Mouse (Mus musculus) midbrain, embryonic 13.5 days (tissue): ENCODE measurements around the gene Pik3r5. TPM values are rescaled to one million over a fixed set of nuclear protein-coding genes. Genes with fewer than 3 reads are reported as not detected.

Experiments
- ATAC-seq: fragments of 200-750 bp; cut with Nextera tagmentation; 2 replicates; pipeline ENCODE4 v1.8.0; 2017; ENCODE audit warnings: mild to moderate bottlenecking, moderate TSS enrichment, moderate library complexity
- H3K27ac ChIP-seq: fragments of 300-500 bp; sonication (generic); 2 replicates; pipeline ENCODE4 v1.5.1; 2015; ENCODE audit warnings: inconsistent platforms, mild to moderate bottlenecking, moderate library complexity
- H3K27me3 ChIP-seq: fragments of 300-500 bp; sonication (generic); 2 replicates; pipeline ENCODE4 v1.6.1; 2015; ENCODE audit warnings: mild to moderate bottlenecking, inconsistent platforms
- H3K36me3 ChIP-seq: fragments of 300-500 bp; sonication (generic); 2 replicates; pipeline ENCODE4 v1.6.1; 2015; ENCODE audit warnings: mild to moderate bottlenecking, inconsistent platforms
- H3K4me1 ChIP-seq: fragments of 300-500 bp; sonication (generic); replicated peaks from 2 replicates; pipeline ENCODE4 v1.6.1; 2015; ENCODE audit warnings: inconsistent platforms
- H3K4me2 ChIP-seq: fragments of 300-500 bp; sonication (generic); replicated peaks from 2 replicates; pipeline ENCODE4 v1.6.1; 2015; ENCODE audit warnings: moderate library complexity, mild to moderate bottlenecking, inconsistent platforms
- H3K4me3 ChIP-seq: fragments of 300-500 bp; sonication (generic); replicated peaks from 2 replicates; pipeline ENCODE4 v1.5.1; 2015; ENCODE audit warnings: mild to moderate bottlenecking, inconsistent platforms
- H3K9ac ChIP-seq: fragments of 300-500 bp; sonication (generic); replicated peaks from 2 replicates; pipeline ENCODE4 v1.6.1; 2015; ENCODE audit warnings: mild to moderate bottlenecking, inconsistent platforms
- H3K9me3 ChIP-seq: fragments of 300-500 bp; sonication (generic); 2 replicates; pipeline ENCODE4 v1.6.1; 2016; ENCODE audit warnings: mild to moderate bottlenecking, inconsistent platforms
- WGBS: fragments of 180-500 bp; shearing (Covaris S2); methylation state at CpG from one replicate; pipeline ENCODE4 v1.1.7; 2015; 5-methylcytosine and 5-hydroxymethylcytosine counted together
- polyA plus RNA-seq: library from polyadenylated mRNA; unstranded; fragments of >200 nt; fragmentation: Nextera tagmentation; extraction: Ambion mirVana; gene quantifications from 2 replicates; pipeline ENCODE4 v1.2.1, GENCODE M21; 2015

Gene Pik3r5
- polyA plus RNA-seq, 1 experiment from 2014 or later, result 0.24 TPM

DNA sequence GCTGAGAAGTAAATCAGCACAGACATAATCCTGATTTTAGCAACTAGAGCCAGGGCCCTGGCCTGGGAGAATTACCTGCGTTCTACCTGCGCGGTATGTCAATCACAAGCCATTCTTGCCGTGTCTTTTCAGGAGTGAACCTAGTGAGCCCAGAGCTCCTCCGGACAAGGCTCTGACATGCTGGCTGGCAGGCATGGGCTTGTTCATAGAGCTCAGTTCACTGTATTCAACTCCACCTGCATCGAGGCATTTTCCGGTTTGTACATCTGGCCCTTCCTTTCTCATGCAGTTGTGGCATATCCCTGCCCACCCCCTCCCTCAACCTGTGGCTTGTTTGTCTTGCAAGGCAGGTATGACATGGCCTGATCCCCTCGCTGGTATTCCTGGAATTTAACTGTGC lies 26.3 kb upstream of the Pik3r5 start:
- ATAC-seq, result no peak
- Histone ChIP-seq H3K9me3 (no peaks in the 10 kb centered on the region), H3K9ac (no peak overlapping the region), H3K27ac (no peak overlapping the region), H3K27me3 (peaks cover 68% of the 10 kb centered on the region), H3K4me2 (no peak overlapping the region), H3K36me3 (no peaks in the 10 kb centered on the region), H3K4me1 (peaks cover 3% of the 10 kb centered on the region), H3K4me3 (no peak overlapping the region)
- WGBS, result 93% methylated on average over 8 of the region's 8 CpGs

DNA sequence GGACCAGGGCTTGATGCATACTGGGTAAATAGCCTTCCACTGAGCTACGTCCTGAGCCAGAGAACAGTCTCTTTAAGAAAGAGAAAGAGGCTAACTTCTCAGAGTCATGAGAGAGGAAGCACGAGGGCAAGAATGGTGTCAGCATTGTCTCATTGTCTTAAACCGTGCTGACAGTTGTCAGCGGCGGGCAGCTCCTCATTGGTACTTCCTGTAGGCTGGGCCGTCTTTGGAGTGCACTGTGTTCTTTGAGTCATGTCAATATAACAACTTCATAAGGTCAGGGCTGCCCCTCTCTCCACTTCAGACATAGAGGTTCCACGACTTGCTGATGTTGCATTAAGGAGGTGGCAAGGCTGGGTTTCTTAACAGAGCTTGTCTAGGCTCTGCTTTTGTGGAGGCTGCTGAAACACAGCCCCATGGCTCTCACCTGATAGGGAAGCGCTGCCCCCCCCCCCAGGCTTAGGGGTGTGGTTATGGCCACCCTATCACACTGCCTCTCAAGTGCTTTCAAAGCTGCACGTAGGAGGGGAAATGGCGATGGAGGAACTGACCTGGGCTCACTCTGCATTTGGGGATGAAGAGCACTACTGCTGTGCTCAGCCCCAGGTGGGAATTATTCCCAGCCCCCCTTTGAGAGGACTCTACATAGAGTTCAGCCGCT lies 24.5 kb upstream of the Pik3r5 start:
- WGBS, result 63% methylated on average over 11 of the region's 11 CpGs
- no peak overlapping the region for H3K9ac ChIP-seq

DNA sequence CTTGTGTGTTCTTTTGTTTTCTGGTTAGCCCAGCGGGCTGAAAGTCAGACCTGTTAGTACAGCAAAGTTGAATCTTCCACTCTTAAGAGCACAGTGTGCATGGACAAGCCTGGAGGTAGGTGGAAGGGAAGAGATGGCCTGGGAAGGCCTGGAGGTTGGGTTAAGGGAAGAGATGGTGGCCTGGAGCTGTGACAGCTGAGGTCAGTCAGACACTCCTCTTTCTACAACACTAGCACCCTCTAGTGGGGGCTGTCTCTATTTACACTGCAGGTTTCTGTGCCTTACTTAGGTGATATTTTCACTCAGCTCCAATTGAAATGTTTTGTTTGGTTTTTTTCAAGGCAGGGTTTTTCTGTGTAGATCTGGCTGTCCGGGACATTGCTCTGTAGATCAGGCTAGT lies 23.8 kb upstream of the Pik3r5 start:
- WGBS, result 46% methylated on average over 2 of the region's 2 CpGs

More for the DNA sequence above, 24.5 kb upstream of the Pik3r5 start:
- peaks cover 52% of the 10 kb centered on the region for H3K27me3 ChIP-seq
- no peaks in the 10 kb centered on the region for H3K4me1 ChIP-seq
- no peaks in the 10 kb centered on the region for H3K9me3 ChIP-seq
- H3K4me3 ChIP-seq, result no peak overlapping the region
- 0 out of 2 replicates have a peak, but pooled peaks have one; percentile 48 for ATAC-seq
- no peaks in the 10 kb centered on the region for H3K36me3 ChIP-seq
- no peak overlapping the region for H3K4me2 ChIP-seq
- no peak overlapping the region for H3K27ac ChIP-seq

DNA sequence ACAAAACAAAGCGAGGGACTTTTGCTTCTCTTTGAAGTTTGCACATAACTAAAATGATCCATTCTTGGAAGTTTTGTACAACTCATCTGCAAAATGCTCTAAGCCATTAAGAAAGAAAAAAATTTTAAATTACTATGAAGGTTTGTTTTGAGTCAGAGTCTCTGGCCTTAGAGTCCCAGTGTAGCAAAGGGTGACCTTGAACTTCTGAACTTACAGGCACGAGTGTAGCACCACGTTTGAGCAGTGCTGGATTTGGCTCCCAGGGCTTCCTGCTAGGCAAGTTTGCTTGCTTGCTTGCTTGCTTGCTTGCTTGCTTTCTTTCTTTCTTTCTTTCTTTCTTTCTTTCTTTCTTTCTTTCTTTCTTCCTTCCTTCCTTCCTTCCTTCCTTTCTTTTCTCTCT lies 14.9 kb upstream of the Pik3r5 start:
- H3K27me3 ChIP-seq, result peaks cover 4% of the 10 kb centered on the region
- no peak for ATAC-seq
- 71% methylated on average over 3 of the region's 3 CpGs for WGBS
- H3K9me3 ChIP-seq, result no peaks in the 10 kb centered on the region
- no peak overlapping the region for H3K4me3 ChIP-seq
- no peaks in the 10 kb centered on the region for H3K36me3 ChIP-seq
- no peaks in the 10 kb centered on the region for H3K4me1 ChIP-seq
- no peak overlapping the region for H3K27ac ChIP-seq
- H3K9ac ChIP-seq, result no peak overlapping the region
- H3K4me2 ChIP-seq, result no peak overlapping the region

More for the DNA sequence above, 23.8 kb upstream of the Pik3r5 start:
- H3K9ac ChIP-seq, result no peak overlapping the region
- no peak overlapping the region for H3K4me3 ChIP-seq
- peaks cover 45% of the 10 kb centered on the region for H3K27me3 ChIP-seq
- no peaks in the 10 kb centered on the region for H3K4me1 ChIP-seq
- no peak overlapping the region for H3K27ac ChIP-seq
- no peak overlapping the region for H3K4me2 ChIP-seq
- H3K36me3 ChIP-seq, result no peaks in the 10 kb centered on the region
- peak; percentile 77 for ATAC-seq
- no peaks in the 10 kb centered on the region for H3K9me3 ChIP-seq

- H3K9me3 ChIP-seq, result no peaks in the 10 kb centered on the region
- H3K27ac ChIP-seq, result no peak overlapping the region
These were observed 14.1 kb upstream of the Pik3r5 start for GRCm38 (mm10) chr11:68417831-68418230.

GRCm38 (mm10) chr11:68425492-68426315 lies 6.2 kb upstream of the Pik3r5 start:
- WGBS, result 19% methylated on average over 8 of the region's 8 CpGs
- Histone ChIP-seq H3K9ac (no peak overlapping the region), H3K4me1 (peaks cover 13% of the 10 kb centered on the region), H3K27ac (no peak overlapping the region), H3K9me3 (no peaks in the 10 kb centered on the region), H3K27me3 (peaks cover 5% of the 10 kb centered on the region), H3K4me2 (no peak overlapping the region), H3K4me3 (no peak overlapping the region), H3K36me3 (no peaks in the 10 kb centered on the region)
- ATAC-seq, result no peak

More at GRCm38 (mm10) chr11:68417831-68418230, 14.1 kb upstream of the Pik3r5 start:
- Histone ChIP-seq H3K9ac (no peak overlapping the region), H3K4me1 (no peaks in the 10 kb centered on the region), H3K36me3 (no peaks in the 10 kb centered on the region), H3K27me3 (peaks cover 4% of the 10 kb centered on the region), H3K4me2 (no peak overlapping the region), H3K4me3 (no peak overlapping the region)
- no peak for ATAC-seq
- 53% methylated on average over 9 of the region's 9 CpGs for WGBS

DNA sequence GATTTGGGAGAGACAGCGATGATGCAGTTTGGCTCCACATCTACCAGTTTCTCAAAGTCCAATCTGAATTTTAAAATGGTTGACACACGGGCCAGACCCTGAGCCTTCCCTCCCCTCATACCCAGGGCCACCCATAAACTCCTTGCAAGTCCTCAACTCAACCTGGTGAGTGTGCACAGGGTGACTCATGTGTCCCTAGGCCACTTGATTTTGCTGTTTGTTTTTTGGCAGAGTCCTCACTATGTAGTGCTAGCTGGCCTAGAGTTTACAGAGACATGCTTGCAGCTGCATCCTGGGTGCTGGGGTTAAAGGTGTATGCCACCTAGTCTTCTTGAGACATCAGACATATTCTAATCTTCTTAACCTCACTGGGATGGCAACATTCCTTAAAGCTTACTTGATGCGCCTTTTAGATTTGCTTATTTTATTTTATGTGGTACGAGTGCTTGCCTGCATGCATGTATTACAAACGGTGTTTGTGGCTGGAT lies 4.8 kb upstream of the Pik3r5 start:
- no peak overlapping the region for H3K4me3 ChIP-seq
- 81% methylated on average over 5 of the region's 5 CpGs for WGBS

DNA sequence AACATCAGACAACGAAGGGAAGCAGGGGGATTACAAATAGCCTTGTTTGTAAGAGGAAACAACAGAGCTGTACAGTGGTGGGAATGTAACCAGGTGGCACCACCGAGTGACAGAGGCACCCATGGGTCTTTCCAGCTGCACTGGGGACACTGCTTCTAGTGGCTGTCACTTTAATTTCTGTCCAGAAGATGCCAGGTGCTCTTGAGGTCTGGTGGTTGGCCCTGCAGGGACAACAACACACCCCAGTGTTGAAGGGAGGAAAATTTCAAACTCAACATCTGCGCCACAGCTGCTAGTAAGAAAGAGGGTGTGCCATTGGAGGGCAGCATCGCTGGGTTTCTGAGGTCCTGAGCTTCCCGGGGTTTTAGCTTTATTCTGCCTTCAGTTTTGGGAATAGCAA lies 1.3 kb upstream of the Pik3r5 start:
- no peak overlapping the region for H3K4me3 ChIP-seq
- ATAC-seq, result no peak
- H3K9me3 ChIP-seq, result no peaks in the 10 kb centered on the region
- peaks cover 21% of the 10 kb centered on the region for H3K4me1 ChIP-seq
- H3K9ac ChIP-seq, result no peak overlapping the region
- WGBS, result 69% methylated on average over 5 of the region's 5 CpGs
- no peaks in the 10 kb centered on the region for H3K36me3 ChIP-seq
- no peak overlapping the region for H3K27ac ChIP-seq
- H3K4me2 ChIP-seq, result no peak overlapping the region
- peaks cover 28% of the 10 kb centered on the region for H3K27me3 ChIP-seq

More for the DNA sequence above, 4.8 kb upstream of the Pik3r5 start:
- no peak for ATAC-seq
- Histone ChIP-seq H3K36me3 (no peaks in the 10 kb centered on the region), H3K27ac (no peak overlapping the region), H3K27me3 (peaks cover 17% of the 10 kb centered on the region), H3K9ac (no peak overlapping the region), H3K9me3 (no peaks in the 10 kb centered on the region), H3K4me2 (no peak overlapping the region), H3K4me1 (peaks cover 21% of the 10 kb centered on the region)

DNA sequence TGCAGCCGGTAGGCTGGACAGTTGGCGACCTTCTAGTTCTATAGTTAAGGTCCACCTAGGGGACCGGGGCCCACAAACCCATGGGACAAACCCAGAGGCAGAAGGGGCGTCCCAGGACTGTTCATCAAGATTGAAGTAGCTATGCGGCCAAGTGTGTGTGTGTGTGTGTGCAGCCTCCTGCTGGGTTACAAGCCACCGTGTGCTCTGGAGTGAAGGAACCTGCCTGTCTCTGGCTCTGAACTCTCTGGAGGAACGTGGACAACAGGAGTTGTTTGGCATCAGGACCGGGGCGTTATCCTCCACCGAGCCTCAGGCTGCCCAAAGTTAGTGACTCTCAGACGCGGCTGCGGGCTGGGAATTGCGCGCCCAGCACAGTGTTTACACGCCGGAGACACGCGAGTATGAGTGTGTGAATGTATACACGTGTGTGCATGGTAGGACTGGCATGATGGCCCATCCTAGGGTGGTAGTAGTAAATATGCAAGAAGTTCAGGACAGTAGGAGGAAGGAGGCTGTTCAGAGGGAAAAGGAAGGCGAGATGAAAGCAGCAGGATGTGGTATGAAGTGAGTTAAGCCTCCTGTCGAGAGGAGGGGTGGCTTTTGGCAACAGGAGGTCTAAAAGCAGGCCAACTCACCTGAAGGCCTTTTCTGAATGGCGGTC lies 570 bp downstream of the Pik3r5 start:
- Histone ChIP-seq H3K4me1 (peaks cover 12% of the 10 kb centered on the region), H3K27ac (no peak overlapping the region), H3K9ac (no peak overlapping the region), H3K36me3 (no peaks in the 10 kb centered on the region), H3K9me3 (no peaks in the 10 kb centered on the region), H3K4me3 (peak overlapping the region; percentile 39), H3K27me3 (peaks cover 28% of the 10 kb centered on the region), H3K4me2 (peak overlapping the region; percentile 57)
- ATAC-seq, result no peak
- 36% methylated on average over 23 of the region's 23 CpGs for WGBS

DNA sequence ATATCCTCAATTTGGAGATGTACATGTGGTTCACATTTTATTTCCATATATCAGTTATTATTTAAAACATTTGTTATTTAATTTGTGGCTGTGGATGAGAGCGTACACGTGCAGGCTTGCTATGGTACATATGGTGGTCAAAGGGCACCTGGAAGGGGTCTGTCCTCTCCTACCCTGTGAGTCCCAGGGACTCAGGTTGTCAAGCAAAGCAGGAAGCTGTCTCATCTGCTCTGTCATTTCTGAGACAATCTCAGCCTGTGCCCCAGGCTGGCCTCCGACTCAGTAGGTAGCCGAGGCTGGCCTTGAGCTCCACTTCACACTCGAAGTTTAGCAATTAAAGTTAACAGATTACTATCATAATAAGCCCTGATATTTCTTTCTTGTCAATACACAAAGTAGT lies 1.6 kb downstream of the Pik3r5 start:
- ATAC-seq, result no peak
- 88% methylated on average over 5 of the region's 5 CpGs for WGBS
- H3K27me3 ChIP-seq, result peaks cover 28% of the 10 kb centered on the region
- no peak overlapping the region for H3K27ac ChIP-seq
- H3K36me3 ChIP-seq, result no peaks in the 10 kb centered on the region
- no peak overlapping the region for H3K4me3 ChIP-seq
- H3K9ac ChIP-seq, result no peak overlapping the region
- H3K9me3 ChIP-seq, result no peaks in the 10 kb centered on the region
- H3K4me2 ChIP-seq, result no peak overlapping the region
- peaks cover 12% of the 10 kb centered on the region for H3K4me1 ChIP-seq

- peaks cover 12% of the 10 kb centered on the region for H3K4me1 ChIP-seq
- ATAC-seq, result no peak
- 89% methylated on average over 2 of the region's 2 CpGs for WGBS
These were observed 2.8 kb downstream of the Pik3r5 start for GRCm38 (mm10) chr11:68434697-68435096.

DNA sequence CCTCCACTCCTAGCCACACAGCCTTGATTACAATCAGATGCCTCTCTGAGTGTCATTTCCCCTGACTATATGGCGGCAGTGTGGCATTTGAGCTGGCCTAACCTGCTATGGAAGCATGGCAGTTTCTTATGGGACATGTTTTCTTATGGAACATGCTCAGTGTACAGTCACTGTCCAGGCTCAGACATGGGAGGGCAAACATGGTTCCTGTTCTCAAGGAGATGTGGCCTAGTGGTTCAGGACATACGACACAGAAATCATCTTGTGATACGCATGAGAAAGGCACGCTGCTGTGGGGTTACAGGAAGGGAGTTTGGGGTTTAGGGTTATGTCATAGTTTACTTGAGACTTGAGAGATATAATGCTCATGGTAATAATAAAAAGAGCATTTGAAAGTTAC lies 3.7 kb downstream of the Pik3r5 start:
- ATAC-seq, result no peak
- H3K4me3 ChIP-seq, result no peak overlapping the region
- H3K9ac ChIP-seq, result no peak overlapping the region
- 96% methylated on average over 4 of the region's 4 CpGs for WGBS
- no peak overlapping the region for H3K27ac ChIP-seq
- H3K9me3 ChIP-seq, result no peaks in the 10 kb centered on the region
- no peak overlapping the region for H3K4me2 ChIP-seq
- peaks cover 24% of the 10 kb centered on the region for H3K27me3 ChIP-seq
- H3K4me1 ChIP-seq, result peaks cover 12% of the 10 kb centered on the region
- H3K36me3 ChIP-seq, result no peaks in the 10 kb centered on the region

More at GRCm38 (mm10) chr11:68434697-68435096, 2.8 kb downstream of the Pik3r5 start:
- H3K9me3 ChIP-seq, result no peaks in the 10 kb centered on the region
- no peak overlapping the region for H3K27ac ChIP-seq
- no peak overlapping the region for H3K4me3 ChIP-seq
- H3K27me3 ChIP-seq, result peaks cover 28% of the 10 kb centered on the region
- H3K36me3 ChIP-seq, result no peaks in the 10 kb centered on the region
- no peak overlapping the region for H3K4me2 ChIP-seq
- H3K9ac ChIP-seq, result no peak overlapping the region
